Mouse (Mus musculus): ENCODE measurements around the gene Hectd2.

The Hectd2 gene

GRCm38 (mm10) chr19:36645308-36645889 lies 91.0 kb downstream of the Hectd2 start:
- DNase-seq (ENCODE audit: extremely low read depth, low read depth, low spot score), result no peak

GRCm38 (mm10) chr19:36646132-36646828 lies 91.8 kb downstream of the Hectd2 start:
- no peak for DNase-seq (ENCODE audit: extremely low read depth, low read depth, low spot score)

- no peak for DNase-seq (ENCODE audit: extremely low read depth, low read depth, low spot score)
Measured at GRCm38 (mm10) chr19:36652686-36653085, 98.2 kb downstream of the Hectd2 start.

GRCm38 (mm10) chr19:36662734-36663133 lies 108.3 kb downstream of the Hectd2 start:
- no peak for DNase-seq (ENCODE audit: extremely low read depth, low read depth, low spot score)

- no peak for DNase-seq (ENCODE audit: extremely low read depth, low read depth, low spot score)
Measured at GRCm38 (mm10) chr19:36663918-36664317, 109.5 kb downstream of the Hectd2 start.

GRCm38 (mm10) chr19:36664417-36664816 lies 110.0 kb downstream of the Hectd2 start:
- DNase-seq (ENCODE audit: extremely low read depth, low read depth, low spot score), result no peak

GRCm38 (mm10) chr19:36665206-36665605 lies 110.8 kb downstream of the Hectd2 start:
- no peak for DNase-seq (ENCODE audit: extremely low read depth, low read depth, low spot score)

GRCm38 (mm10) chr19:36665641-36666040 lies 111.2 kb downstream of the Hectd2 start:
- DNase-seq (ENCODE audit: extremely low read depth, low read depth, low spot score), result no peak

- no peak for DNase-seq (ENCODE audit: extremely low read depth, low read depth, low spot score)
Measured at GRCm38 (mm10) chr19:36666471-36666870, 112.0 kb downstream of the Hectd2 start.

GRCm38 (mm10) chr19:36667368-36667767 lies 112.9 kb downstream of the Hectd2 start:
- DNase-seq (ENCODE audit: extremely low read depth, low read depth, low spot score), result no peak

GRCm38 (mm10) chr19:36668098-36668497 lies 113.7 kb downstream of the Hectd2 start:
- no peak for DNase-seq (ENCODE audit: extremely low read depth, low read depth, low spot score)

GRCm38 (mm10) chr19:36668881-36669639 lies 114.6 kb downstream of the Hectd2 start:
- DNase-seq (ENCODE audit: extremely low read depth, low read depth, low spot score), result no peak

GRCm38 (mm10) chr19:36669720-36670451 lies 115.4 kb downstream of the Hectd2 start:
- no peak for DNase-seq (ENCODE audit: extremely low read depth, low read depth, low spot score)

All from fat pad, adult 2 months (tissue).